Mouse (Mus musculus) CH12.LX (cell line): Measurements from ENCODE around the gene Eif5b.

Experiments used
- CTCF ChIP-seq, 2 experiments: IDR thresholded peaks in 1 of 2; conservative IDR thresholded peaks in 1 of 2; 2 replicates each; pipeline ENCODE4 v1.5.1; 2011 to 2012; ENCODE audit warnings: low read depth in 2 of 2, low read length in 2 of 2, improper control_type of control experiment in 1 of 2, inconsistent platforms in 1 of 2, mild to moderate bottlenecking in 1 of 2, moderate library complexity in 1 of 2
- ETS1 ChIP-seq: conservative IDR thresholded peaks from 2 replicates; pipeline ENCODE4 v1.6.1; 2012; ENCODE audit warnings: low read depth, mild to moderate bottlenecking, inconsistent platforms, low read length, improper control_type of control experiment, moderate library complexity
- GABPA ChIP-seq: IDR thresholded peaks from 2 replicates; pipeline ENCODE4 v1.6.1; 2012; ENCODE audit warnings: low read depth, low read length, improper control_type of control experiment, inconsistent platforms; ENCODE audit not compliant: insufficient replicate concordance
- MAX ChIP-seq: IDR thresholded peaks from 2 replicates; pipeline ENCODE4 v1.6.1; 2011; ENCODE audit warnings: low read length, improper control_type of control experiment
- POLR2A ChIP-seq: IDR thresholded peaks from 2 replicates; pipeline ENCODE4 v1.6.1; 2011; ENCODE audit warnings: low read depth, mild to moderate bottlenecking, improper control_type of control experiment, low read length
- TBP ChIP-seq: conservative IDR thresholded peaks from 2 replicates; pipeline ENCODE4 v1.6.1; 2011; ENCODE audit warnings: low read depth, low read length, improper control_type of control experiment
- USF1 ChIP-seq: IDR thresholded peaks from 2 replicates; pipeline ENCODE4 v1.6.1; 2014; ENCODE audit warnings: low read depth, mild to moderate bottlenecking, inconsistent platforms, low read length, improper control_type of control experiment
- USF2 ChIP-seq: conservative IDR thresholded peaks from 2 replicates; pipeline ENCODE4 v1.6.1; 2011; ENCODE audit warnings: low read depth, low read length, improper control_type of control experiment
- ZC3H11A ChIP-seq: IDR thresholded peaks from 2 replicates; pipeline ENCODE4 v1.6.1; 2012; ENCODE audit warnings: low read depth, mild to moderate bottlenecking, inconsistent platforms, low read length, improper control_type of control experiment
- ZNF384 ChIP-seq: IDR thresholded peaks from 2 replicates; pipeline ENCODE4 v1.6.1; 2012; ENCODE audit warnings: low read depth, low read length, improper control_type of control experiment, inconsistent platforms

DNA sequence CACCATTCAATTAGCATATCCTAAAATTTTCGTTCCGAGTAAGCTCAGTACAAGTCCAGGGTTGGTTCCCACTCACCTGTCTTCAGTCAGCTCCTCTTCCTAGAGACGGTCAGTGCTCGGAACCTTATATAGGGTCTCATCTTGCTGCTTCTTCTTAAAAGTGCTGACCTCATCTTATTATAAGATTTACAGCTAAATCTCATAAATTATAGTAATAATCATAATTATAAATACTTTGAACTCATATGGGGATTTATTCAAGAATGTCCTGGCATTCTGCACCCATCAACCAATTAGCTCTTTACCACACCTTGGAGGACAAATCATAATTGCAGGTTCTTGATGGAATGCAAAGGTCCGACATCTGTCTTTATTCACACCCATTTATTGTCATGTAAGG, 40.2 kb upstream of the Eif5b start, which contains the start of gene Lyg1:
- TF ChIP-seq CTCF (conservative IDR thresholded peaks at IDR 0.05 in 1 of 2, IDR thresholded peaks at IDR 0.05 in 1 of 2; ENCODE audit: low read depth in 2 of 2, low read length in 2 of 2) = no peak
- no peak for TF ChIP-seq ETS1
- TF ChIP-seq USF1 = no peak
- no peak for TF ChIP-seq POLR2A
- TF ChIP-seq ZNF384 = no peak
- TF ChIP-seq TBP = no peak
- no peak for TF ChIP-seq USF2
- TF ChIP-seq MAX = no peak
- no peak for TF ChIP-seq GABPA
- no peak for TF ChIP-seq ZC3H11A
